Mouse (Mus musculus) midbrain, embryonic 13.5 days (tissue): Measurements from ENCODE around the gene March2. TPM values are rescaled to one million over a fixed set of nuclear protein-coding genes. Genes with fewer than 3 reads are reported as not detected.

ENCODE experiments used
- ATAC-seq: fragments of 200-750 bp; cut with Nextera tagmentation; 2 replicates; pipeline ENCODE4 v1.8.0; 2017; ENCODE audit warnings: mild to moderate bottlenecking, moderate TSS enrichment, moderate library complexity
- H3K27ac ChIP-seq: fragments of 300-500 bp; sonication (generic); 2 replicates; pipeline ENCODE4 v1.5.1; 2015; ENCODE audit warnings: inconsistent platforms, mild to moderate bottlenecking, moderate library complexity
- H3K27me3 ChIP-seq: fragments of 300-500 bp; sonication (generic); 2 replicates; pipeline ENCODE4 v1.6.1; 2015; ENCODE audit warnings: mild to moderate bottlenecking, inconsistent platforms
- H3K36me3 ChIP-seq: fragments of 300-500 bp; sonication (generic); 2 replicates; pipeline ENCODE4 v1.6.1; 2015; ENCODE audit warnings: mild to moderate bottlenecking, inconsistent platforms
- H3K4me1 ChIP-seq: fragments of 300-500 bp; sonication (generic); replicated peaks from 2 replicates; pipeline ENCODE4 v1.6.1; 2015; ENCODE audit warnings: inconsistent platforms
- H3K4me2 ChIP-seq: fragments of 300-500 bp; sonication (generic); replicated peaks from 2 replicates; pipeline ENCODE4 v1.6.1; 2015; ENCODE audit warnings: moderate library complexity, mild to moderate bottlenecking, inconsistent platforms
- H3K4me3 ChIP-seq: fragments of 300-500 bp; sonication (generic); replicated peaks from 2 replicates; pipeline ENCODE4 v1.5.1; 2015; ENCODE audit warnings: mild to moderate bottlenecking, inconsistent platforms
- H3K9ac ChIP-seq: fragments of 300-500 bp; sonication (generic); replicated peaks from 2 replicates; pipeline ENCODE4 v1.6.1; 2015; ENCODE audit warnings: mild to moderate bottlenecking, inconsistent platforms
- H3K9me3 ChIP-seq: fragments of 300-500 bp; sonication (generic); 2 replicates; pipeline ENCODE4 v1.6.1; 2016; ENCODE audit warnings: mild to moderate bottlenecking, inconsistent platforms
- WGBS: fragments of 180-500 bp; shearing (Covaris S2); methylation state at CpG from one replicate; pipeline ENCODE4 v1.1.7; 2015; 5-methylcytosine and 5-hydroxymethylcytosine counted together
- polyA plus RNA-seq: library from polyadenylated mRNA; unstranded; fragments of >200 nt; fragmentation: Nextera tagmentation; extraction: Ambion mirVana; gene quantifications from 2 replicates; pipeline ENCODE4 v1.2.1, GENCODE M21; 2015

March2 gene
- polyA plus RNA-seq = 54.4 and 55.8 TPM in 2 replicates

DNA sequence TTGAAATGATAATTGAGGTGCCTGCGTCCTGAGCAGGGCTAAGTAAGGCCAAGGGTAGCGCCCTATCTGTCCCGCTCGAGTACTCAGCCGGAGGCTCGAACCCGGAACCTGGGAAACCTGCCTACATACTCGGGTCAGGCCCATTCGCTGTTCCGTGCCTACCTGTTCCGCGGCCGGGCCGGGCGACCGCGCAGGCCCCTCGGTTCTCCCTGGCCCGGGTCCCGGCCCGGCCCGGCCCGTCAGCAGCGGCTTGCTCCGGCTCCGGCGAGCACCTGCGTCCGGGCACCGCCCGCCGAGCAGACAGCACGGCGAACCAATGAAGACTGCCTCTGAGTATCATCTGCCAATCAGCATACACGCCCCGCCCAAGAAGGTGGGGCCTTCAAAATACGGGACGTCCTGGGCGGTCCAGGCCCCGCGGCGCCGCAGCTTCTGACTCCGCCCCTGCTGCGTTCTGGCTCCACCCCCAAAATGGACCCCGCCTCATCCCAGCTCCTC is at the start of gene March2:
March2 (minus strand) TSS at position 287 of the 498 bp plus-strand sequence.
- peak; percentile 100 for ATAC-seq
- H3K9ac ChIP-seq = peak within 1 kb of the TSS; percentile 74
- H3K9me3 ChIP-seq = no peaks in the 10 kb centered on the region
- peaks cover 5% of the 10 kb centered on the region; the same call in 1 of the 2 replicates for H3K4me1 ChIP-seq
- H3K27ac ChIP-seq = 0 out of 2 replicates have a peak within 1 kb of the TSS, but pooled peaks have one; percentile 10
- peak within 1 kb of the TSS; percentile 61 for H3K4me2 ChIP-seq
- under 1% methylated on average over 46 of the region's 46 CpGs for WGBS
- 0 out of 2 replicates have a peak, but pooled peaks cover 4% of the 10 kb centered on the region for H3K36me3 ChIP-seq
- peak within 1 kb of the TSS; percentile 62 for H3K4me3 ChIP-seq
- no peaks in the 10 kb centered on the region for H3K27me3 ChIP-seq

DNA sequence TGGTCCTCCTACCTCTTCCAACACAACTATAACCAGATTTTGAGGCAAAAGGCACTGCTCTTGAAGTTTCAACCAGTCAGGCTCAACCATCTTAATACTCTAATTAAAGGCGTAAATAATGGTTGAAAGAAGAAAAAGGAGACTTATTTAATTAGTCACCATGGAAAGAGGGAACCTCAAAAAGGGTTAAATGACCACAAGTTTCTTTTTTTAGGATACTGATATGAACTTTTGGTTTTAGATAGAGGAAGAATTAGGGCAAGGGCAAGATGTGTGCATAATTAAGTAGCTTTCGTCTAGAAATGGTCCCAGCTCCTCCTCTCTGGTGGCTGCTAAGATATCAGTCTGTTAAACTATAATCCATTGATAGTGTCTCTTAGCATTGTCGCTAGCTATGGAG is 47.9 kb upstream of the March2 start:
- ATAC-seq = no peak
- Histone ChIP-seq H3K4me3 (no peak overlapping the region), H3K27me3 (no peaks in the 10 kb centered on the region), H3K9ac (no peak overlapping the region), H3K9me3 (no peaks in the 10 kb centered on the region), H3K4me2 (no peak overlapping the region), H3K4me1 (no peaks in the 10 kb centered on the region), H3K36me3 (no peaks in the 10 kb centered on the region), H3K27ac (no peak overlapping the region)
- WGBS = 83% methylated on average over 3 of the region's 3 CpGs

DNA sequence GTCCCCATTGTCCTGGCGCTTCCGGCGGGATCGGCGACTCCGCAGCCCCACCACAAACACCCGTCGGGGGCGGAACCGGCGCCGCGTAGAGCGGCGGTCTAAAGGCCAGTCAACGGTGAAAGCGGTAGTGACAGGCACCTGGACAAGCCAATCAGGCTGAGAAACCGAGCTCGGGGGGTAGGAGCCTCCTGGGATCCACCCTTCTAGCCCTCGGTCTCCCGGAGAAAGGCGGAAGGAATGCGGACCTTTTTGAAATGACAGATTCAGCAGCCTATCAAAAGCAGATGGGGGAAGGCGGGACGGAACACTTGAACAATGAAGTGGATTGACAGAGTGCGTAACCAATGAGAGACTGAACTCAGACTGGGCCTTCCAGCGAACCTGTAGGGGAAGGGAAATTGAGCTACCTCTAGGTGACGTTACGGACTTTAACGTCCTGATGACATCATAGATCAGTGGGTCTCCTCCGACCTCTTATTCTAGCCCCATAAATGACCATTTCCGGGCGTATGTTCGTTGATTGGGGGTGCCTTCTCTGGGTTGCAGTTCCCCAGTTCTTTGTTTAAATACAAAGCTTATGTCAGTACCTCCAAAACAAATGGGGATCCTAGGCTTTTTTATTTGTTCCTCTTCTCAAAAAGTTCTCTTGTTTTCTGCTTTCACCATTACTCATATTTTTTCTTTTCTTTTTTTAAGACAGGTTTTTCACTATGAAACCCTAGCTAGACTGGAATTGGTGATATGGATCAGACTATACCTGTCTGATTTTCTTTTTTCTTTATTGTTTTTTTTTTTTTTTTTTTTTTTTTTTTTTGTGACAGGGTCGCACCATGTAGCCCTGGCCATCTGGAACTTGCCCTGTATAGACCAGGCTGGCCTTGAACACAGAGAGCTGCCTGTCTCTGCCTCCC is 42.0 kb upstream of the March2 start, which contains the start of gene Rab11b:
Rab11b (minus strand) TSS at position 276 of the 911 bp plus-strand sequence.
- ATAC-seq = peak; percentile 100
- Histone ChIP-seq H3K9ac (peak within 1 kb of the TSS; percentile 99), H3K4me3 (peak within 1 kb of the TSS; percentile 80), H3K4me1 (peaks cover 40% of the 10 kb centered on the region), H3K27ac (peak within 1 kb of the TSS; percentile 99), H3K36me3 (peaks cover 9% of the 10 kb centered on the region; the same call in 1 of the 2 replicates), H3K4me2 (peak within 1 kb of the TSS; percentile 90), H3K27me3 (no peaks in the 10 kb centered on the region), H3K9me3 (no peaks in the 10 kb centered on the region)
- whole genome bisulfite sequencing = 2% methylated on average over 35 of the region's 35 CpGs

DNA sequence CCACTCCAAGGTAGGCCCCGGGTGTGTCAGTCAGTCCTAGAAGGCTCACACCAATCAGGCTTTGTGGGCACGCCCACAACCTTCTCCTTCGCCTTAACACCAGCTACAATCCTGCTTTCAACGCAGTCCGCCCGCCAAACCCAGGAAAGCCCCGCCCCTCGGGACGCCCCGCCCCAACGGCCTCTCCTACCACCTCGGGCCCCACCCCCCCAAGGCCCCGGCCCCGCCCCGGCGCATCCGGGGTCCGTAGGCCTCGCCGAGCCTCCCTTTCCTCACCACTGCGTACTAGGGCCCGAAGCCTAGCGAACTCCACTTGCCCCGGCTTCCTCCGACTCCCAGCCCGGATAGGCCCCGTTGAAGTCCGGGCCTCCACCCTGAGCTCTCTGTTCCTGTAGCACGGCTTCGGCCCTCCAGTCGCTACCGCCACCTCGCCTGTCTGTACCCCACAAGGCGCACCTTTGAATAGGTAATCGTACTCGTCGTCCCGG is 41.3 kb upstream of the March2 start:
- peak overlapping the region; percentile 99 for H3K27ac ChIP-seq
- H3K4me2 ChIP-seq = peak overlapping the region; percentile 90
- peak overlapping the region; percentile 80 for H3K4me3 ChIP-seq
- H3K4me1 ChIP-seq = peaks cover 46% of the 10 kb centered on the region
- ATAC-seq = peak; percentile 79
- peaks cover 9% of the 10 kb centered on the region; the same call in 1 of the 2 replicates for H3K36me3 ChIP-seq
- H3K9me3 ChIP-seq = no peaks in the 10 kb centered on the region
- WGBS = 0% methylated on average over 37 of the region's 38 CpGs
- H3K27me3 ChIP-seq = no peaks in the 10 kb centered on the region
- H3K9ac ChIP-seq = peak overlapping the region; percentile 99

DNA sequence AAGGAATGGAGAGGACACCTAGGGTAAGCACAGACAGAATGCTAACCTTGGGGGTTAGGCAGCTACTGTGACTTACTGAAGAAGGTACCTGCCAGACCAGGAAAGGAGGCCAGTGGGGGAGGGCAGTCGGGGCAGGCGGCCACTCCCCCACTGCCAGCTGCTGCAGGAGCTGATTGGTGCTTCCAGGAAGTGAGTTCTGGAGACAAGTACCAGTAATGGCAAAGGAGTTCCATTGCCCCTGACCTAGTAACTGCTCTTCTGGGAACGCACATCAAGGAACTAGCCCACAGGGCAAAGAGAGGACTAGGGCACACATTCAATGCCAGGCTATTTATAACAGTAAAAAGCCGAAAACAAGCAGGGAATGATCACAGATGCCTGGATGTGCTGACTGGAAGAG is 38.8 kb upstream of the March2 start:
- Histone ChIP-seq H3K27ac (0 out of 2 replicates have a peak overlapping the region, but pooled peaks have one; percentile 7), H3K27me3 (no peaks in the 10 kb centered on the region), H3K4me1 (peaks cover 62% of the 10 kb centered on the region), H3K4me2 (peak overlapping the region; percentile 22), H3K9ac (0 out of 2 replicates have a peak overlapping the region, but pooled peaks have one; percentile 37), H3K36me3 (peaks cover 9% of the 10 kb centered on the region; the same call in 1 of the 2 replicates), H3K9me3 (no peaks in the 10 kb centered on the region), H3K4me3 (no peak overlapping the region)
- 77% methylated on average over 4 of the region's 4 CpGs for WGBS
- no peak for ATAC-seq

DNA sequence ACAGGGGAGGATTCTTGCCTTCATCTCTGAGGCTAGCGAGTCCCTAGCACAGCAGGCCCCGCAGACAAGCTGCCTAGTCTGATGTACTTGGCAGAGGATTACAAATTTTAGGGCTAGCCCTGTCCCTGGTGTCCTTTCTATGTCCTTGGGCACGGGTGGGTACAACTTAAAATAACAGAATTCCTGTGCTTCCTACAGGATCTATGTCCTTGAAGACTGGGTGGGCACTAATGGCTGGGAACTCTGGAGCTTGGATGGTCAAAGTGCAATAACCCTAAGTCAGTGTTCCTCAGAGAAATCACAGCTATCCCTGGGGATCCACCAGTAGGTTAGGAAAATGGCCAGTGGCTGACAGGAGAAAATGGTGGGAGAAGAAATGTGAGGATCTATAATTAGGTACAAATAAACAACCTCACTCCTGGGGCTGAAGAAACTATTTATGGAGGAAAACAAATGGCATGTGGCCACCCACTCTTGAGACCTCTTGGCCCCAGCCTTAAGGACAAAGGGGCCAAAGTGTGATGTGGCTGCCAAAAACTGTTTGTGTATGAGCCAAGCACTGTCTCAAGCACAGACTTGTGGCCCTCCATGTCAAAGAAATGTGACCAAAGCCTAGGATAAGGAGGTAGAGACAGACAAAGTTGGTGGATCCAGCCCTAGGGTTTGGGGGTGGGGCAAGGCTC is 37.8 kb upstream of the March2 start:
- Histone ChIP-seq H3K27ac (no peak overlapping the region), H3K4me2 (no peak overlapping the region), H3K27me3 (no peaks in the 10 kb centered on the region), H3K4me1 (peaks cover 65% of the 10 kb centered on the region), H3K9me3 (no peaks in the 10 kb centered on the region), H3K9ac (peak overlapping the region; percentile 37), H3K4me3 (no peak overlapping the region), H3K36me3 (peaks cover 10% of the 10 kb centered on the region)
- 88% methylated on average over 3 of the region's 3 CpGs for WGBS
- ATAC-seq = no peak

DNA sequence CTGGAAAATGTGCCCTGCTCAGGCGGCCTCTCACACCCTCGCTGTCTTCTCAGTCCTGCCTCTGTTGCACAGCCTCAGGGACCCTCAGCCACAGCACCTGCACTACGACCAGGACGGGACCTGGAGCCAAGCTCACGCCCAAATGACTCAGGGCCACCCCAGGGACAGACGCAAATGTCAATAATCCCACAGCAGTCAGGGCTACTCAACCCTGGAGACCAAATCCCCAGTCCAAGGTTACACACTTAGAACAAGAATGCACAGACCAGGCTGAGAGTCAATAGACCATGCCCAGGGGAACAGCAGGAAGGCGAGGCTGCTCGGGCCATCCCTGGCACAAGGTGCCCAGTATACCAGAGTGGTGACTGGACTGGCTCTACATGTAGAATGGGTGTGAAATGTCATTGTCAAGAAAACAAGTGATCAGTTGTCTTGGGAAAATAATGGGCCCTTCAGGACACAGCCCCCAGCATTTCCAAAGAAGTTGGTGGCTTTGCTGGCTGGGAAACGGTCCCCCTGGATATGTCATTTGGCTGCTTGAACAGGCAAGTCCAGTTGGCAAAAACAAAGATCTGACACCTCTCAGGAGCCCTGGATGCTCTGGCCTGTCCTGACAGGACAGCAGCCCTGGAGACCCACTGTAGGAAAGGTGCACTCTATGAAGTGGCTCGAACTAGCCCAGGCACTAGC is 37.1 kb upstream of the March2 start:
- 76% methylated on average over 10 of the region's 10 CpGs for WGBS
- peaks cover 67% of the 10 kb centered on the region for H3K4me1 ChIP-seq
- no peak for ATAC-seq
- no peaks in the 10 kb centered on the region for H3K27me3 ChIP-seq
- H3K4me2 ChIP-seq = 0 out of 2 replicates have a peak overlapping the region, but pooled peaks have one; percentile 2
- peaks cover 17% of the 10 kb centered on the region for H3K36me3 ChIP-seq
- H3K9ac ChIP-seq = peak overlapping the region; percentile 32
- no peak overlapping the region for H3K27ac ChIP-seq
- no peak overlapping the region for H3K4me3 ChIP-seq
- H3K9me3 ChIP-seq = no peaks in the 10 kb centered on the region

DNA sequence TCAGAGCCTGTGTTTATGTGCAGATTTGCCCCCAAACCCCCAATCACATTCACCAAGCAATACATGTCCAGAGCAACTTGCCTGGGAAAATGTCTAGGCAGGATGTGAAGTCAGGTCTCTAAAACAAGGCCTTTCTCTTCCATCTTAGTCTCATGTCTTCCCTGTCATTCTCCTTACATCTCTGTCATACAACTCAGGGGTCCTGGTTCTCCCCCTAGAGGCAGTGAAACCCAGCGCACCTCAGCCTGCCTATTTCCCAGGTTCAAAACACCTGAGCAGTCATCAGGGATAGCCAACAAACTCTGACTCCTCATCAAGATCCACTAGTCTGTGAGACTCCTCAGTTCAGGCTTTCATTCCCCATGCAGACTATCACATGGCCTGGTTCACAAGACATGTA is 36.2 kb upstream of the March2 start:
- Histone ChIP-seq H3K27me3 (no peaks in the 10 kb centered on the region), H3K9ac (no peak overlapping the region), H3K36me3 (peaks cover 26% of the 10 kb centered on the region), H3K4me1 (peaks cover 67% of the 10 kb centered on the region), H3K27ac (no peak overlapping the region), H3K4me2 (no peak overlapping the region), H3K4me3 (no peak overlapping the region), H3K9me3 (no peaks in the 10 kb centered on the region)
- ATAC-seq = no peak
- 72% methylated on average over 1 of the region's 1 CpGs for WGBS

DNA sequence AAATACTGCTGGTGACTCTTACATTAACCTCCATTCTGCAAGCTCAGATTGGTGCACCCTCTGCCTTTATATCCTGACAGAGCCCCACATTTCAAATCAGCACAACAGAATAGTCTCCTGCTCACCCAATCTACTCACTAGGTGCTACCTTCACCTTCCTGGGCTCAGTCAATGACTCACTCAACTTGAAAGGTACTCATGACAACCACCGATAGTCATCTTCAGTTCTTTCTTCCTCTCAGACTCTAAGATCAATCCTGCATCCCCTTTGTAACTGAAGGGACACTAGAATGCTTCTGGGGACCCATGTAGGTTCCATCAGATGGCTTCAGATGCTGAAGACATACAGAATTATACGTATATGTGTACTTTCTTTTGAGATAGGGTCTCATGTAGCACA is 33.8 kb upstream of the March2 start:
- Histone ChIP-seq H3K36me3 (peaks cover 47% of the 10 kb centered on the region), H3K27me3 (no peaks in the 10 kb centered on the region), H3K4me3 (no peak overlapping the region), H3K27ac (no peak overlapping the region), H3K9ac (no peak overlapping the region), H3K9me3 (no peaks in the 10 kb centered on the region), H3K4me1 (peaks cover 44% of the 10 kb centered on the region), H3K4me2 (no peak overlapping the region)
- 98% methylated on average over 2 of the region's 2 CpGs for WGBS
- no peak for ATAC-seq

DNA sequence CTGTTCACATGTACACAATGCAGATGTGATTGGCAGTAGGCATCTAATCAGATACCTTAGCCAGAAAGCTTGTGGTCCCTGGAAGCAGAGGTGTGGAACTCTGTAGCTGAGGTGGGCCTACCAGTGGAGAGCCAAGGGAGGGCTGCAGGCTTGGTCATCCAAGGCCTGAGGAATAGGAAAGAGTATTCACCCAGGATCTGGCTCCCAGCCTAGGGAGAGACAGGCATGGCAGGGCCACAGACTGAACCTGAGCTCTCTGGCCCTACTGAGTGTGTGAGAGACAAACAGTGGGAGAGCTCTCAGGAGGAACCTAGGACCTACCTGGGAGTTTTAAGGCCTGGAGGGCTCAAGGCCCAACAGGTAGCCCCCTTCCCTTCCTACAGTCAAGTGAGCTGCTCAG is 32.7 kb upstream of the March2 start:
- Histone ChIP-seq H3K27me3 (no peaks in the 10 kb centered on the region), H3K4me1 (peaks cover 33% of the 10 kb centered on the region), H3K9ac (no peak overlapping the region), H3K4me2 (no peak overlapping the region), H3K36me3 (peaks cover 45% of the 10 kb centered on the region), H3K27ac (no peak overlapping the region), H3K9me3 (no peaks in the 10 kb centered on the region), H3K4me3 (no peak overlapping the region)
- no peak for ATAC-seq

DNA sequence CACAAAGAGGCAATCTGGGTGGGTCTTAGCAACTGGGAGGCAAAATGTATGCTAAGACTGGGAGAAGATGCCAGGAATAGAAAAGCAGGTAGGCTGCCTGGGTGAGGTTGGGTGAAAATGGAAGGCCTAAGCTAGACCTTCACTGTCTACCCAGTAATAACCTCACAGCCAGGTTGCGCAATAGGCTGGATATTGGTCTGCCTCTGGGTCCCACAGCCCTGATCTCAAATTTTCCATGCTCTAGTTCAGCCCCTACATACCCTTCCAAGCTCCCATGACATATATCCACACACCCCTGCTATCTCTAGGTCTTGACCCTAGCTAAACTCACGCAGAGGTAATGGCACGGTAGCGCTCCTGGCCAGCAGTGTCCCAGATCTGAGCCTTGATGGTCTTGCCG is 31.0 kb upstream of the March2 start:
- no peak overlapping the region for H3K4me3 ChIP-seq
- H3K27me3 ChIP-seq = no peaks in the 10 kb centered on the region
- H3K4me1 ChIP-seq = peaks cover 17% of the 10 kb centered on the region
- WGBS = 97% methylated on average over 5 of the region's 5 CpGs
- no peak overlapping the region for H3K27ac ChIP-seq
- H3K9me3 ChIP-seq = no peaks in the 10 kb centered on the region
- no peak for ATAC-seq
- H3K36me3 ChIP-seq = peaks cover 58% of the 10 kb centered on the region
- H3K9ac ChIP-seq = no peak overlapping the region
- no peak overlapping the region for H3K4me2 ChIP-seq
